Mouse (Mus musculus) left cerebral cortex, postnatal 14 days (tissue): ENCODE measurements around the gene Senp1. TPM values are rescaled to one million over a fixed set of nuclear protein-coding genes. Genes with fewer than 3 reads are reported as not detected.

Experiments
- DNase-seq, 2 experiments: peaks; one replicate each; pipeline ENCODE4 v3.0.0; 2021 to 2022; ENCODE audit warnings: low spot score in 2 of 2, mixed read lengths in 1 of 2
- intact Hi-C: fragments of 180-260 bp; cut with DNase I; formaldehyde crosslinking; loops from one replicate; pipeline ENCODE4 v1.15.1; 2025
- total RNA-seq, 2 experiments: library from RNA; stranded (reverse); gene quantifications; 2 replicates each; pipeline ENCODE4 v1.2.3; 2021

The Senp1 gene
- total RNA-seq, 2 experiments from 2014 or later: 11.8 to 13.7 TPM

- intact Hi-C loops: loop anchor here (2.0 to 5.0 kb wide), 2 partner anchors 16 to 39 kb away; partner anchors contain the start of genes Pfkm and Senp1
- DNase-seq: peak; percentile 88 to 90
These were observed 15.0 kb upstream of the Senp1 start for GRCm38 (mm10) chr15:98108297-98109152.

GRCm38 (mm10) chr15:98107703-98108296 lies 14.3 kb upstream of the Senp1 start:
- intact Hi-C loops: loop anchor here (2.0 to 5.0 kb wide), 2 partner anchors 15 to 40 kb away; partner anchors contain the start of genes Pfkm and Senp1
- no peak for DNase-seq

- intact Hi-C loops: loop anchor here (5.0 kb wide), 1 partner anchor 40 kb away; no protein-coding TSS in a partner anchor
- DNase-seq: no peak
These were observed 13.7 kb upstream of the Senp1 start for GRCm38 (mm10) chr15:98107230-98107629.

GRCm38 (mm10) chr15:98106506-98106905 lies 13.0 kb upstream of the Senp1 start:
- DNase-seq: no peak
- intact Hi-C loops: loop anchor here (5.0 kb wide), 1 partner anchor 41 kb away; no protein-coding TSS in a partner anchor

GRCm38 (mm10) chr15:98102401-98102800 lies 8.9 kb upstream of the Senp1 start:
- intact Hi-C loops: no loop called here
- no peak for DNase-seq

GRCm38 (mm10) chr15:98098519-98098918 lies 5.0 kb upstream of the Senp1 start:
- no peak for DNase-seq
- intact Hi-C loops: no loop called here

GRCm38 (mm10) chr15:98096957-98097356 lies 3.4 kb upstream of the Senp1 start:
- intact Hi-C loops: no loop called here

GRCm38 (mm10) chr15:98094905-98095304 lies 1.4 kb upstream of the Senp1 start:
- no peak for DNase-seq
- intact Hi-C loops: loop anchor here (5.0 kb wide), 2 partner anchors 57 to 72 kb away; partner anchors contain the start of genes Asb8 and Ccdc184

More at GRCm38 (mm10) chr15:98096957-98097356, 3.4 kb upstream of the Senp1 start:
- no peak for DNase-seq

GRCm38 (mm10) chr15:98092372-98093120 lies 998 bp downstream of the Senp1 start, which contains the start of gene Pfkm:
Pfkm (plus strand) TSS chr15:98092589.
- intact Hi-C loops: loop anchor here (2.0 to 5.0 kb wide), 3 partner anchors 16 to 75 kb away; partner anchors contain the start of genes Asb8 and Ccdc184
- DNase-seq: no peak

GRCm38 (mm10) chr15:98091841-98092240 lies 1.7 kb downstream of the Senp1 start:
- intact Hi-C loops: loop anchor here (2.0 to 5.0 kb wide), 3 partner anchors 17 to 75 kb away; partner anchors contain the start of genes Asb8 and Ccdc184
- no peak for DNase-seq

GRCm38 (mm10) chr15:98089421-98090183 lies 3.9 kb downstream of the Senp1 start:
- DNase-seq: peak in 1 of 2 experiments; percentile 30
- intact Hi-C loops: loop anchor here (5.0 kb wide), 3 partner anchors 63 to 303 kb away; partner anchors contain the start of genes Asb8 and Ccdc184

- intact Hi-C loops: loop anchor here (5.0 kb wide), 1 partner anchor 303 kb away; no protein-coding TSS in a partner anchor
These were observed 4.7 kb downstream of the Senp1 start for GRCm38 (mm10) chr15:98088889-98089288.

GRCm38 (mm10) chr15:98076901-98077300 lies 16.6 kb downstream of the Senp1 start:
- DNase-seq: no peak
- intact Hi-C loops: no loop called here

More at GRCm38 (mm10) chr15:98088889-98089288, 4.7 kb downstream of the Senp1 start:
- no peak for DNase-seq

- DNase-seq: no peak
- intact Hi-C loops: no loop called here
These were observed 18.5 kb downstream of the Senp1 start for GRCm38 (mm10) chr15:98075034-98075433.

GRCm38 (mm10) chr15:98074521-98074920 lies 19.0 kb downstream of the Senp1 start:
- intact Hi-C loops: no loop called here
- DNase-seq: no peak

- no peak for DNase-seq
- intact Hi-C loops: no loop called here
These were observed 23.2 kb downstream of the Senp1 start for GRCm38 (mm10) chr15:98070376-98070775.

GRCm38 (mm10) chr15:98069566-98070245 lies 23.8 kb downstream of the Senp1 start:
- intact Hi-C loops: no loop called here
- DNase-seq: no peak

- no peak for DNase-seq
- intact Hi-C loops: no loop called here
These were observed 25.0 kb downstream of the Senp1 start for GRCm38 (mm10) chr15:98068506-98068905.
